Mouse (Mus musculus) bone marrow, adult 2 months (tissue): Measurements from ENCODE around the gene Taf9.

Experiments used
- CTCF ChIP-seq: fragments of 200-500 bp; IDR thresholded peaks from 2 replicates; pipeline ENCODE4 v1.5.1; 2011; ENCODE audit warnings: low read length, control low read depth; ENCODE audit not compliant: control insufficient read depth, insufficient read depth
- POLR2A ChIP-seq: fragments of 200-500 bp; IDR thresholded peaks from 2 replicates; pipeline ENCODE4 v1.6.1; 2011; ENCODE audit warnings: low read depth, mild to moderate bottlenecking, control low read depth, low read length, borderline replicate concordance; ENCODE audit not compliant: control insufficient read depth

- TF ChIP-seq POLR2A = no peak
- TF ChIP-seq CTCF = no peak
Observed at GRCm38 (mm10) chr13:100603738-100604095, 47.7 kb upstream of the Taf9 start.
